Mouse (Mus musculus) liver, embryonic 11.5 days (tissue): ENCODE data around the gene Alg14. TPM values are rescaled to one million over a fixed set of nuclear protein-coding genes. Genes with fewer than 3 reads are reported as not detected.

ENCODE experiments used
- ATAC-seq: fragments of 200-750 bp; cut with Nextera tagmentation; replicated peaks from 2 replicates; pipeline ENCODE4 v1.8.0; 2017; ENCODE audit warnings: moderate number of reproducible peaks, mild to moderate bottlenecking, moderate TSS enrichment, moderate library complexity; ENCODE audit not compliant: low FRiP score
- DNase-seq: peaks from one replicate; pipeline ENCODE4 v3.0.0-alpha.2; 2017; ENCODE audit warnings: low spot score
- H3K27ac ChIP-seq: fragments of 300-500 bp; sonication (generic); 2 replicates; pipeline ENCODE4 v1.5.1; 2014; ENCODE audit warnings: mild to moderate bottlenecking, low read depth, low read length, control low read depth
- H3K27me3 ChIP-seq: fragments of 300-500 bp; sonication (generic); replicated peaks from 2 replicates; pipeline ENCODE4 v1.6.1; 2014; ENCODE audit warnings: low read length, mixed read lengths; ENCODE audit not compliant: control insufficient read depth, insufficient read depth
- H3K36me3 ChIP-seq: fragments of 300-500 bp; sonication (generic); 2 replicates; pipeline ENCODE4 v1.6.1; 2014; ENCODE audit warnings: mild to moderate bottlenecking, low read length, moderate library complexity, mixed read lengths; ENCODE audit not compliant: control insufficient read depth, insufficient read depth
- H3K4me1 ChIP-seq: fragments of 300-500 bp; sonication (generic); replicated peaks from 2 replicates; pipeline ENCODE4 v1.6.1; 2014; ENCODE audit warnings: low read length, mixed read lengths; ENCODE audit not compliant: control insufficient read depth, insufficient read depth
- H3K4me2 ChIP-seq: fragments of 300-500 bp; sonication (generic); 2 replicates; pipeline ENCODE4 v1.6.1; 2014; ENCODE audit warnings: mild to moderate bottlenecking, control low read depth, moderate library complexity
- H3K4me3 ChIP-seq: fragments of 300-500 bp; sonication (generic); 2 replicates; pipeline ENCODE4 v1.5.1; 2014; ENCODE audit warnings: low read depth, low read length, control low read depth
- H3K9ac ChIP-seq: fragments of 300-500 bp; sonication (generic); 2 replicates; pipeline ENCODE4 v1.6.1; 2014; ENCODE audit warnings: low read depth, low read length, control low read depth
- H3K9me3 ChIP-seq: fragments of 300-500 bp; sonication (generic); 2 replicates; pipeline ENCODE4 v1.6.1; 2016; ENCODE audit warnings: low read length, inconsistent platforms, mixed read lengths; ENCODE audit not compliant: control insufficient read depth
- WGBS: fragments of 180-500 bp; shearing (Covaris S2); extraction: QIAGEN DNeasy Blood & Tissue Kit; methylation state at CpG from one replicate; pipeline ENCODE4 v1.1.7; 2014; 5-methylcytosine and 5-hydroxymethylcytosine counted together
- polyA plus RNA-seq: library from polyadenylated mRNA; unstranded; fragments of >200 nt; fragmentation: Nextera tagmentation; extraction: Ambion mirVana; gene quantifications from 2 replicates; pipeline ENCODE4 v1.2.1, GENCODE M21; 2014

Gene Alg14
- polyA plus RNA-seq, 1 experiment from 2014 or later, result 26.4 TPM

DNA sequence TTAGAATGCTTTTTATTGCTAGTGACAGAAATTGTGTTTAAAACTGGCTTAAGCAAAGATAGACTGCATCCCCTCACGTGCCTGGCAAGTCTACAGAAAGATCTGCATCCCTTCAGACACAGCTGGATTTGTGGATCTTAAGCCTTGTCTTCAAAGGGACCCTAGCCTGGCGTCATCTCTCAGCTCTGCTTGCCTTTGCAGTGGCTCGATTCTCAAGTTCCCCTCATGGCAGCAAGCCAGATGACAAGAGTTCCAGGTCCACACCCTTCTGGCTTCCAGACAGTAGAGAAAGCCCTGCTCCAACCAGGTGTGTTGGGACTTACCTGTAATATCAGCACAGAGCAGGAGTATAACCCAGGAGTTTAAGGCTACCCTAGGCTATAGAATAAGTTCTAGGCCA is 65.5 kb downstream of the Alg14 start:
- DNase-seq (no peak), ATAC-seq (no peak)
- no peak overlapping the region for H3K27ac ChIP-seq
- no peaks in the 10 kb centered on the region for H3K4me1 ChIP-seq
- H3K9me3 ChIP-seq, result no peaks in the 10 kb centered on the region
- H3K9ac ChIP-seq, result no peak overlapping the region
- no peak overlapping the region for H3K4me2 ChIP-seq
- 71% methylated on average over 3 of the region's 3 CpGs for WGBS
- H3K27me3 ChIP-seq, result no peaks in the 10 kb centered on the region
- H3K4me3 ChIP-seq, result no peak overlapping the region
- no peaks in the 10 kb centered on the region for H3K36me3 ChIP-seq

- Histone ChIP-seq H3K27ac (no peak overlapping the region), H3K4me3 (no peak overlapping the region), H3K9ac (no peak overlapping the region), H3K9me3 (no peaks in the 10 kb centered on the region), H3K4me2 (no peak overlapping the region), H3K4me1 (no peaks in the 10 kb centered on the region), H3K27me3 (no peaks in the 10 kb centered on the region), H3K36me3 (no peaks in the 10 kb centered on the region)
- ATAC-seq, result no peak
- WGBS, result 42% methylated on average over 2 of the region's 2 CpGs
- DNase-seq, result no peak
These were observed 66.7 kb downstream of the Alg14 start for GRCm38 (mm10) chr3:121358285-121358684.

GRCm38 (mm10) chr3:121358850-121359249 is 67.3 kb downstream of the Alg14 start:
- no peaks in the 10 kb centered on the region for H3K9me3 ChIP-seq
- no peaks in the 10 kb centered on the region for H3K36me3 ChIP-seq
- 83% methylated on average over 6 of the region's 6 CpGs for WGBS
- no peaks in the 10 kb centered on the region for H3K4me1 ChIP-seq
- ATAC-seq (no peak), DNase-seq (no peak)
- H3K27ac ChIP-seq, result no peak overlapping the region
- no peak overlapping the region for H3K4me3 ChIP-seq
- no peak overlapping the region for H3K9ac ChIP-seq
- H3K4me2 ChIP-seq, result no peak overlapping the region
- H3K27me3 ChIP-seq, result no peaks in the 10 kb centered on the region

DNA sequence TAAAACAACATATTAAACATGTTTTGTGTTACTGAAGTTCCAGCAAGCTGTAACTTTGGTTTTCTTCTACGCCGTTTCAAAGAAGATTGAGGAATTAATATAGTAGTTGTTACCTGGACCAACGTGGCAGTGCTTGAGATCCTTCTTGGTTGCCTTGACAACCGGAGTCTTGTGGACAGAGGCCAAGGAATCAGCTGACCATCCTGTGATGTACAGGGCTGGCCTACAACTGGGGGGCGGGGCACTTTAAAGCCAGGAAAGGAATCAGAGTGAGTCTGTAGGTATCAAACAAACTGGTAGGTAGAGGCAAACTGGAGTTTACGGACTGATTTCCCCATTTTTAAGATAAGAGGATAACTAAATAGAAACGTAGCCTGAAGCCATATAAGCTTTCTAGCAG is 67.7 kb downstream of the Alg14 start:
- Histone ChIP-seq H3K4me2 (no peak overlapping the region), H3K27me3 (no peaks in the 10 kb centered on the region), H3K4me3 (no peak overlapping the region), H3K36me3 (no peaks in the 10 kb centered on the region), H3K27ac (no peak overlapping the region), H3K9ac (no peak overlapping the region), H3K9me3 (no peaks in the 10 kb centered on the region), H3K4me1 (0 out of 2 replicates have a peak, but pooled peaks cover 1% of the 10 kb centered on the region)
- DNase-seq (no peak), ATAC-seq (no peak)
- 84% methylated on average over 7 of the region's 7 CpGs for WGBS

DNA sequence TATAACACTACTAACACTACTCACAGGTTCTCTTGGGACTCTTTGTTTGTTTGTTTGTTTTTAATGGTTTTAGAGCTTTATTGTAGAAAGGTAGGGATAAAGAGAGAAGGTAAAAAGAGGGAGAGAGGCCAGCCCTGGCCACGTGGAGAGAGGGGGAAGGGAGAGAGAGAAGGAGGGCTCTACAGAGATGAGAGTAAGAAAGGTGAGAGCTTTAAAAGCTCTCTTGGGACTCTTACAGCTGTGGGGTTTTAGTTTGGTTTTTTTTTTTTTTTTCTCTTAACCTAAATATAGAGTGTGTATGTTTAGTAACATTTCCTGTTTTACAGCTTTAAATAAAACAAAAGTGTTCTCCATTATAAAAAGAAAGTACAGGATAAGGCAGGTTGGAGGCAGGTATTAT is 70.4 kb downstream of the Alg14 start:
- WGBS, result 52% methylated on average over 1 of the region's 1 CpGs
- 0 out of 2 replicates have a peak, but pooled peaks cover 5% of the 10 kb centered on the region for H3K4me1 ChIP-seq
- ATAC-seq (no peak), DNase-seq (no peak)
- H3K4me3 ChIP-seq, result no peak overlapping the region
- no peaks in the 10 kb centered on the region for H3K9me3 ChIP-seq
- no peaks in the 10 kb centered on the region for H3K27me3 ChIP-seq
- H3K27ac ChIP-seq, result no peak overlapping the region
- H3K9ac ChIP-seq, result no peak overlapping the region
- no peaks in the 10 kb centered on the region for H3K36me3 ChIP-seq
- no peak overlapping the region for H3K4me2 ChIP-seq

DNA sequence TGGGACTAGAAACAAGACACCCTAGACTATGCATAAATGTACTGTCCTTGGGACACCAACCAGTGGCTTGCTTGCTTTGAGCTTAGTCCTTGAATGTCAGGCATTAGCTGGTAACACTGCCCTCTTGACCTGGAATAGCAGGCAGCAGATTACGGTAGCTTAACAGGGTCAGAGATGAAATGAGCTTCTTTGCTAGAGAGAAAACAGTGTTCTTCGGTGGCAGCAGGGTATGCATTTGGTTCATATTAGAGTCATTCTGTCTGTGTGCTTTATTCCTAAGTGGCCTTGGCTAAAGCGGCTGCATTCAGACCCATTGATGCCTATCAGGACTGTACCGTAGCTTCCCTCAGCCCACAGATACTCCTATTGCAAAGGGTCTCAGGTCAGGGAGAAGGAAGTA is 72.8 kb downstream of the Alg14 start:
- WGBS, result 62% methylated on average over 4 of the region's 4 CpGs
- DNase-seq, result no peak
- H3K4me3 ChIP-seq, result no peak overlapping the region
- H3K27ac ChIP-seq, result no peak overlapping the region
- 0 out of 2 replicates have a peak, but pooled peaks cover 5% of the 10 kb centered on the region for H3K4me1 ChIP-seq
- no peak overlapping the region for H3K4me2 ChIP-seq
- H3K27me3 ChIP-seq, result no peaks in the 10 kb centered on the region
- no peaks in the 10 kb centered on the region for H3K36me3 ChIP-seq
- no peak overlapping the region for H3K9ac ChIP-seq
- no peak for ATAC-seq
- H3K9me3 ChIP-seq, result no peaks in the 10 kb centered on the region

GRCm38 (mm10) chr3:121365131-121365530 is 73.6 kb downstream of the Alg14 start:
- Histone ChIP-seq H3K27ac (no peak overlapping the region), H3K36me3 (no peaks in the 10 kb centered on the region), H3K27me3 (no peaks in the 10 kb centered on the region), H3K9me3 (no peaks in the 10 kb centered on the region), H3K4me1 (0 out of 2 replicates have a peak, but pooled peaks cover 5% of the 10 kb centered on the region), H3K4me2 (no peak overlapping the region), H3K4me3 (no peak overlapping the region), H3K9ac (no peak overlapping the region)
- DNase-seq (no peak), ATAC-seq (no peak)
- 55% methylated on average over 8 of the region's 8 CpGs for WGBS

- H3K36me3 ChIP-seq, result no peaks in the 10 kb centered on the region
- no peak overlapping the region for H3K27ac ChIP-seq
- ATAC-seq (no peak), DNase-seq (no peak)
- H3K4me1 ChIP-seq, result 0 out of 2 replicates have a peak, but pooled peaks cover 8% of the 10 kb centered on the region
- 87% methylated on average over 4 of the region's 4 CpGs for WGBS
- no peak overlapping the region for H3K4me3 ChIP-seq
- no peaks in the 10 kb centered on the region for H3K27me3 ChIP-seq
- no peak overlapping the region for H3K4me2 ChIP-seq
- no peaks in the 10 kb centered on the region for H3K9me3 ChIP-seq
- no peak overlapping the region for H3K9ac ChIP-seq
These were observed 77.0 kb downstream of the Alg14 start for GRCm38 (mm10) chr3:121368616-121369015.

DNA sequence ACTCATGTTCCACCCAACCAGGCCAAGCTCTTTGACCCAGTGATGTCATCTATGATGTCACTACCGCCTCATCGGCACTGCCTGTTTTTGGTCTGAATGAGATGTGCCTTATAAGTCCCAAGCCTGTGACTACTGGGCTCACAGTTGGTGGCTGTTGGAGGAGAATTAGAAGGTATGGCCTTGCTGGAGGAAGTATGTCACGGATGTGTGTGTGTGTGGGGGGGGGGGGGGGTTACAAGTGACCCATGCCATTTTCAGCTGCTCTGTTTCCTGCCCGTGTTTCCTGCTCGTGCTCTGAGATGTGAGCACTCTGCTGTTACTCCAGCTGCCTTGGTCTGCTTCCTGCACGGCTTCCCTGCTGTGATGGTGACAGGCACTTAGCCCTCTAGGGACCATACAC is 77.9 kb downstream of the Alg14 start:
- ATAC-seq (peak; percentile 24; the same call in 1 of the 2 replicates), DNase-seq (no peak)
- H3K36me3 ChIP-seq, result no peaks in the 10 kb centered on the region
- no peaks in the 10 kb centered on the region for H3K27me3 ChIP-seq
- H3K27ac ChIP-seq, result no peak overlapping the region
- H3K9ac ChIP-seq, result no peak overlapping the region
- H3K4me1 ChIP-seq, result 0 out of 2 replicates have a peak, but pooled peaks cover 5% of the 10 kb centered on the region
- H3K4me3 ChIP-seq, result no peak overlapping the region
- no peaks in the 10 kb centered on the region for H3K9me3 ChIP-seq
- 52% methylated on average over 6 of the region's 6 CpGs for WGBS
- no peak overlapping the region for H3K4me2 ChIP-seq
